Mouse (Mus musculus): ENCODE data around the gene Sh3rf1.

DNA sequence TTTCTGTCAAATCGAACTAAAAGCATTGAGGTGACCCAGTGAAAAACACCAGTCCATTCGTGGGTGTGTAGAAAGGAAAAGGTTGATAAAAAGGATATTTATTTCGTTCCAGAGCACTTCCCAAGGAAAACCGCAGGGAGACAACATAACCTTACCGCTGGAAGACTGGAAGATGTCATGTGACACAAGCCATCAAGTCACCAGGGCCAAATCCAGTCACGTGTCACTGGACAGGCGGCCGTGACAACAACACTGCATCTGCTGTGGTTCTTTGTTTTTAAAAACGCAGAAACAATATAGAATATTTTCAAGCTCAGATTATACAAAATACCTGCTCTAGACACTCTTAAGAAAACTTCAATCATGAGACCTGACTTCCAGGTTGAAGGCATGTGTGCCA, 15.0 kb upstream of the Sh3rf1 start:
- TF ChIP-seq CTCF (conservative IDR thresholded peaks at IDR 0.05; ENCODE audit: low read length) (no peak), NANOG (IDR thresholded peaks at IDR 0.05; ENCODE audit: borderline replicate concordance, low read length) (no peak), POU5F1 (IDR thresholded peaks at IDR 0.05; ENCODE audit: borderline replicate concordance, low read length) (no peak)

Measured in E14TG2a.4 (cell line).